Mouse (Mus musculus): ENCODE data around the gene Maoa.

Maoa gene

DNA sequence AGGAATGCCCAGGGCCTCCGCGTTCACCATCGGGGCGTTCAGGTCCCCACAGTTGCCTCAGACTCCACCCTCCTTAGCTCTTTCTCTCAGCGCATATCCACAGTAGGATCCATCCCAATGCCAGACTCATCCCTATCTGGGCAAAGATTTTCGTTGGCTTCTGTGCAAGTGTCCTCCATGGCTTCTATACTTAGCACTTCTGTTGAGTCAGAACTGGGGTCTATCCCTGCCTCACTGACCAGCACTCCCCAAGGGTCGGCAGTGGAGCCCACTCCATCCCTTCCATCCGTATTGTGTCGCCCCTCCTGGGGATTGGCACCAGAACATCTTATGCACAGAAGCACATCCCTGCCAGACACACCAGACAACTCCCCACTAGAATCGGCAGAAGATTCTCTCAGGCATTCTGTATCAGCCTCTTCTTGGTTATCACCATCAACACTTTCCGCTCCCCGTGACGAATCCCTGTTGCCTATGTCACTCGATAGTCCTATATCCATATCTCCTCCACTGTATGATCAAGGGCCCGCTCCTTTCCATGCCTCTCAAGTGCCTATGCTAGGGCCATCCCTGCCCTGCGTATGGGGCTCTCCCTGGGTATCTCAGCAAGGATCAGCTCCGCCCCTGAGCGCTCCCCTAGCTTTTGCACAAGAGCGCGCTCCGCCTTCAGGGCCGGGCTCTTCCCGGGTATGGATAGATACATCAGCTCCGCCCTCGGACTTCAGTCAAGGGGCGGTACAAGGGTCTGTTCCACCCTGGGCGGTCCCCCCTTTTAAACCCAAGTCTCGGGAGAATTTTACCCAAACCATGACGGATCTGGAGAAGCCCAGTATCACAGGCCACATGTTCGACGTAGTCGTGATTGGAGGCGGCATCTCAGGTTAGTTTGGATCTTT is at the start of gene Maoa:
Maoa (plus strand) TSS at position 665 of the 896 bp plus-strand sequence.
- peak; percentile 84 for DNase-seq (ENCODE audit: low spot score)

DNA sequence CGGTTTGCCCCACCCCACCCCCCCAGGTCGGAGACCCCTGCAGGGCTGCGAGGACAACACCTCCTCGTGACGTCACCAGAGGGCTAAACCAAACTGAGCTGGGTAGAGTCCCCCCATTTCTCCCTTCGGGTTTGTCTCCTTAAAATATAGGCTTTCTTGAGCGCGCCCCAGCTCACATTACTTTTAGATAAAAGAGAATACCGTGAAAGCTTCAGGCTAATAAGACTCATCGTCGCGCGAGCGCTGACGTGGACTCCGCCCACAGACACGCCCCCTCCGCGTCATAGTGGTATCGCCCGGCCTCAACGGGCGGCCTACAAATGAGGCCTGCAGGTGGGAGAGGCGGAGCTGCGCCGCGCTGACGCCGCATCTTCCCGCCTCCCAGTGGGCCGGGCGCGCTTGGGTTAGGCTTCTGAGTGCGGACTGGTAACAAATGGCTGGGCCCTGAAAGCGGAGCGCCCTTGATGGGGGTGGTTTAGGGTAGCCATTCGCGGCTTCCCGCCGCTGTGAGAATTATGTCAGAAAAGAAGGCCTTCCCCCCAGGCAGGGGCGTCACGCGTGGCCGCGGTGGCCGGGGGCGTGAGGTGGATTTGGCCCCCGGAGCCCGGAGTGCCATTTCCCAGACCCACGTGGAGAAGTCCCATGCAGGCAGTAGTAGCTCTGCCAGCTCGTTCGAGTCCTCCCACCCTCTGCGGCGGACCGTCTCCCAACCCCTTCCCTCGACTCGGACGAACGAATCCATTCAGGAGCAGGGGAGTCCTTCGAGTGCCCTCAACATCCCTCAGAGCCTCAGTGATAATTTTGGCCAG is 1.1 kb upstream of the Maoa start:
- peak; percentile 88 for DNase-seq (ENCODE audit: low spot score)

DNA sequence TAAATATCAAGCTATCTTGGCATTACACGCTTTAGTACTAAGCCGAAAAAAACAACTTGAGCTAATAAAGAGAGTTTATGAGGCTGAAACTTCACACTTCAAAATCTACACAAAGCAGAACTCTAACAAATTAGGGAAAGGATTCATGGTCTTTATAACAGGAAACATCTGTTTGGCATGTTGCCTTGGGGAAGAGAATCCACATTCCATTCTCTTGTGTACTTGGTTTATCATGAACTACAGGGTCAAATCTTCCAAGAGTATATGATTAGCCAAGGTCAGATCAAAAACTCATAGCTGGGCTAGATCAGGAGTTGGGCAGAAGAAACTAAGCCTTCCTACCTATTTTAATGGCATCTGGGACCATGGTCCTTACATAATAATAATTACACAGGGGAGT is 37.0 kb downstream of the Maoa start:
- DNase-seq (ENCODE audit: low spot score) = peak; percentile 47

DNA sequence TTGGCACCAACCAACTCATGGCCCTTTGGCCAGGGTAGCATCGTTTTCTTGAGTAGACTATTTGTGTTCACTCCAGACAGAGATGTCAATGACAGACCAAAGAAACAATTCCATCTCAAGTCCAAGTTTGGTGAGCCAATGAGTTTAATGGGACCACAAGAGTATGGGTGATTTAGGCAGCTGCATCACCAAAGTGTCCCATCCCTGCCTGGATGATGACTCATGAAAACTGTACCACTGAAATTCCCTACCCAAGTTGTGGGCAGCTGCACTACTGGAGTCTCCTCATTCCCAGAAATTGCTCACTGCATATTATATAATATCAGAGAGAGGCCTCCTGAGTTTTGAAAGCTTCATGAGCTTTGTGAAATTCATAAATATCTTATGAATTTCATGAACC is 86.6 kb downstream of the Maoa start:
- DNase-seq (ENCODE audit: low spot score) = no peak

DNA sequence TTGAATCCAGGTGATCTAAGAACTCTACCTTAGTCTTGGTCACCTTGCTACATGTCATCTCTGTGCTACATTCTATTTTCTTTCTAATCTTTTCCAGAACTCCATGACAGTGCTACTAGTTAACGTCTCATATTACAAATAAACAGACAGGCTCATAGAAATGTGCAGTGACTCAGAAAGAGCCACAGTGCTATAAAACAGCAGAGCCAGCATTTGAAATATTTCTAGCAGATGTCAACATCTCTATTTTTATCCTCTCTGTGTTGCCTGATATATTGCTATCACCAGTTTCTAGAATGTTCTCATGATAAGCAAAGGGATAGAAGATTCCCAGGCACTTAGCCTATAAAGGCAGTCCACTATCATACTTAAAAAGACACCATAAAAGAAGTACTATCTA is 94.5 kb downstream of the Maoa start:
- peak; percentile 18 for DNase-seq (ENCODE audit: low spot score)
